Mouse (Mus musculus) spleen, postnatal 10 days (tissue): ENCODE measurements around the gene Mcts1.
A peak's percentile ranks its signal among the peaks of the same experiment; 100 is the strongest.

Experiments used
- DNase-seq, 2 experiments: peaks; one replicate each; pipeline ENCODE4 v3.0.0; 2021 to 2022; ENCODE audit warnings: low spot score in 2 of 2

Mcts1 gene

DNA sequence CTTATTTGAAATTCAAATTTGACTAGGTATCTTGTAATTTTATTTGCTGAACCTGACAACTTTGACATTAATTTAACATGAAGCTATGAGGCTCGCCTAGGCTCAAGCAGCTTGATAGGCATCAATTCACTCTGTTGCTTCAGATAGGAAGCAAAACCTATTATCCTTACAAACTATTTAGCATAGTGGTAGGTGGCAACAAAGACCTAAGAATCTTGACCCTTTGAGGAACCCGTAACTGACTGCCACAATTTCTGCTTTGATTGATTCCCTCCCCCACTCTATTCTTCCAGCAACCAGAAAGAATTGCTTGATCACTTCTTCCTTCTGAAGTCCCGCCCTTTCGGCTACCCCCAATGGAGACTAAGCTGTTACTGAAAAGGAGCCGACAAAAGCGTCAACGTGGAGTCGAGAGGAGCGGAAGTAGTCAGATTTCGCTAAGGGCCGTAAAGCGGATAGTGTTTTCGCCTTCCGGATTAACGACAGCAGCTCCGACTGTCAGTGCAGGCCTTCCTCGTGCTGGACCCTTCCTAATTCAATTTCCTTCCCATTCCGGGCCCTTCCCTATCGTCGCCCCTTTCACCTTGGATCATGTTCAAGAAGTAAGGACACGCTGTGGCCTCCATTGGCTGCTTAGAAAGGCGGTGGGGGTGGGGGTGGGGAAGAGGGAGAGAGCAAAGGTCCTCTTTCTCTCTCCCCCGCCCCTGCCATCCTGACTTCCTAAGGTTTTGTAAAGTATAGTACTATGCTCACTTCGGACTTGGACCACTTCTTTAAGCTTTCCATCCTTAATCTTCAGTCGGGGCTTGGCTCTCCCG is at the start of gene Mcts1:
Mcts1 (plus strand) TSS at position 402 of the 818 bp plus-strand sequence.
- DNase-seq: peak; percentile 27 to 66

DNA sequence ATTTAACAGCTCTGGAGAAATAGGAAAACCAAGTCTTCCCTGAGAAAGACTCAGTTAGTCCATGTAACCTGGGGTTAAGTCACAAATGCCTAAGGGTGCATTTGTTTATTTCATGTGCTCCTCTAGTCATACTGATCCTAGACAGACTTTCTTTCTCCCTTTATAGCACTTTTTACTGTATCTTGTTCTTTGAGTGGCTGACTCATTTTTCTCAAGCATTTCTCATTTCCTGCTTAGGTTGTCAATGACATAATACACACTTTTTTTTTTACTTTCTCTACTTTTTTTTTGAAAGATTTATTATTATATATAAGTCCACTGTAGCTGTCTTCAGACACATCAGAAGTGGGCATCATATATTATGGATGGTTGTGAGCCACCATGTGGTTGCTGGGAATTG is 47.1 kb upstream of the Mcts1 start:
- DNase-seq: no peak

DNA sequence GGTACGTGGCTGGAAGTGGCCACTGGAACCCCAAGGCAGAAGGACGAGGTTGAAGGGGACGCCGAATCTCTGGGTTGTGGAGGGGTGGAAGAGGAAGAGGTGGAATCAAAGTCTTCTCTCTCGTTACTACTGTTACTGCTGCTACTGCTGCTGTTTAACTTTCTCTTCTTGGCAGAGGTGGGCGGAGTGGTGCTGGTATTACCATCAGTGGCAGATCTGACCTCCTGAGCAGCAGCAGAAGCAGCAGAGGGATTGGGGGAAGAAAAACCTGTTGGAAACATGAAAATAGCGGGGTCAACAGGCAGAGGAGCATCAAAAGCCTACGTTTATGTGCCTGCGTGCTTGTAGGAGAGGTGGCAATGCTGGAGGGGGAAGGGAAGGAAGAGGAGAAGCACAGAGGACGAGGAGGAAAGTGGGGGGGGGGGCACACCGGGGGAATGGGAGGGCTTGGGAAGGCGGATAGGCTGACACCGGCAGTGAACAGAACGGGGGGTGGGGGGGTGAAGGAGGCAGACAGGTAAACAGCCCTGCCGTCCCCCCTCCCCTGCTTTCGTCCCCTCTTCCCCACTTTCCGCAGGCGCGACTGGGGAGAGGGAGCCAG is 36.3 kb upstream of the Mcts1 start:
- peak; percentile 25 to 26 for DNase-seq

DNA sequence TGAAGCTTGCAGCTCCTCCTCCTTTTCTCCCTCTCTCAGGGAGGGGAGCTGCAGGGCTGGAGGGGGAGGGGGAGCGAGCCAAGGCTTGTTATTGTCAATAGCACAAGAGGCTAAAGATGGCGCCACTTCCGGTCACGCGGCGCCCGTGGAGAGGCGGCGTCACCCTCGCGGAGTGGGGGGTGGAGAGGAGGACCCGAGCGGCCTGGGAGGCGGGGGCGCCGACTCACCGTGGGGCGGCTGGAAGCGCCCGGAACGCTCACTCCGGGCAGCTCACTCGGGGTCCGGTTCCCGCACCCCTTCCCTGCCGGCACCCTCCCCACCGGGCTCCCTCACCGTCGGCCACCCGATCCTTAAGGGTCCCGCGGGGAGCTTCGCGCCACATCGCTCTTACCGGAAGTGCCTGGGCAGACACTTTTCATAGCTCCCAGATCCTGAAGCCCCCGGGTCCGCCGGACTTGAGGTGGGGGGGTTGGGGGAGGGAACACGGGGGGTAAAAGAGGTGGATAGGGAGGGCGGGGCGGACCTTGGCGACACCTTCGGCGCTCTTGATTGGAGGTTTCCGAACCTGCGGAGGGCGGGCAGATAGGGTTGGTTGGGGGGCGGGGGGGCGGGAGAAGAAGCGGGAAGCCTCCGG is 35.7 kb upstream of the Mcts1 start:
- peak; percentile 62 to 84 for DNase-seq

GRCm38 (mm10) chrX:38565176-38565542 is 35.2 kb upstream of the Mcts1 start:
- no peak for DNase-seq

DNA sequence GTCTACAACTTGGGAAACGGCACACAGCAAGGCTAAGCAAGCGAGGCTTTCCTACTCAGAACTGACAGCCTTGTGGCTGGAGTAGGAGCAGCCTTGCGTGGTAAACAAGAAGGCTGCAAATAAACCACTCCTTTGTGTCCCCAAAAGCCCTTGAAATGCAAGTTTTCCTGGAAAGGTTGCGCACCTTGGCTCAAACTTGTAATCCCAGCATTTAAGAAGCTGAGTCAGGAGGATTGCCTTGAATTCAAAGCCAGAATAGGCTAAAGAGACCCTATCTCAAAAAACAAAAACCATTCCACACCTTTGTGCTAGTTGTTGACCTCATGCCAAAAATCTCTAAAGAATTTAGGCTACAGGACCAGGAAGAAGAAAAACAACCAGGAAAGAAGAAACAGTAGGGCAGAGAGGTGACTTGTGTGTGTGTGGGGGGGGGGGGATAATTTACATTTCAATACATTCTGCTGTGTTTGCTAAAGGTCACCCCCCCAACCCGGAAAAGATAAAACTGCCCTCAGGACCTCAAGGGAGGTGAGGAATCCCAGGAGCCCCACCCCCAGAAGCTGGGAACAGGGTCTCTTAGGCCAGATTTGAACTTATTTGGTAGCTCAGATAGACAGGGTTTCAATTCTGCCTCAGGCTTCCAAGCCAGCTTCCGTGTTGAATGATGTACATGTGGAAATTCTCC is 33.7 kb upstream of the Mcts1 start:
- DNase-seq: no peak

GRCm38 (mm10) chrX:38576078-38576477 is 24.3 kb upstream of the Mcts1 start, which contains the start of gene Cul4b:
TSS of gene Cul4b (minus strand) at chrX:38576196.
- DNase-seq: peak in 1 of 2 experiments; percentile 37

- DNase-seq: no peak
Observed at GRCm38 (mm10) chrX:38581140-38581539, 19.2 kb upstream of the Mcts1 start.

- DNase-seq: no peak
Observed at GRCm38 (mm10) chrX:38583261-38583660, 17.1 kb upstream of the Mcts1 start.

DNA sequence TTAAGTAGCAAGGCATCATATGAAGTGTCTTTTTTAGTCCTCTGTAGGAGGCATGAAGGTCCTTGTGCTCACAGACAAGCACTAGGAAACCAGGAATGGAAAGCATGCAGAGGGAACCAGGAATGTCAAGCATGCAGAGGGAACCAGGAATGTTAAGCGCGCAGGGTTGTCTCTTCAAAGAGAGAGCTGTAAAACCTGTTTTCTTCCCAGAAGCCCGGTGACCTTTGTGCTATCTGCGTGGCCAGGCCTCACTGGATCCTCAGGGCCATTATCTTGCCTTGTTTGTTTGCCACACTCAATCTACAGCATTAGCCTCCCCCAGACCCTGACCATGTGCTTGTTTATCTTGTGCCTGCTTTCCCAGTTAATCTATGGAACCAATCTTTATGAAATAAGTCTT is 10.6 kb upstream of the Mcts1 start:
- no peak for DNase-seq

- DNase-seq: no peak
Observed at GRCm38 (mm10) chrX:38591749-38592148, 8.6 kb upstream of the Mcts1 start.

DNA sequence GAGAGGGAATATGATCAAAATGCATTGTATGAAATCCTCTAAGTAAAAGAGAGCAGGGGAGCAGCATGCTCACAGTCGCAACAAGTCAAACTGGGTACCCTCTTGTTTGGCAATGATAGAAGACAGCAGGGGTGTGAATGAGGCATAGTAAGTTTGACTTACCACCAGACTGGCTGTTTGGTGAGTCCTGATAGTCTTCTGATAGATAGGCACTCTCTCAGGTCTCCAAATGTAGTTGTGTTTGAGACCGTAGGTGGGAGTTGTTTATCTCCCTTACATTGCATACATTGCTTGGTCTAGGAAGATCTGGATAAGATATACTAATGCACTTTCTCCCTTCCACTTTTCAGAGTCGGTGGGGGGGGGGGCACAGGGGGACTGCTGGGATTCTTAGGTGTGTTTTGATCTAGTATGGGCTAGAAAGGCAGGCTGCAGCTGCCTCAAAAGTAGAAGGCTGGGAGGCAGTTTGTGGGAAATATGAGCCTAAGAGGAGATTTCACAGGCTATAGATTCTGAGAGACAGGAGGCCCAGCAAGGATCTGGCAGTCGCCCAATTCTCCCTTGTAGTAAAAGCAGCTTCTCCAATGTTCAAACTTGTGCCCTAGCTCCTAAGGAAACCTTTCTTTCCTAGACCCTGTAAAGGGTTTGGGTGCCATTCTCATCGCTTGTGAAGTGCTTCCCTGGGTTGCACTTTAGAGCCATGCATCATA is 7.0 kb upstream of the Mcts1 start:
- peak in 1 of 2 experiments; percentile 14 for DNase-seq

DNA sequence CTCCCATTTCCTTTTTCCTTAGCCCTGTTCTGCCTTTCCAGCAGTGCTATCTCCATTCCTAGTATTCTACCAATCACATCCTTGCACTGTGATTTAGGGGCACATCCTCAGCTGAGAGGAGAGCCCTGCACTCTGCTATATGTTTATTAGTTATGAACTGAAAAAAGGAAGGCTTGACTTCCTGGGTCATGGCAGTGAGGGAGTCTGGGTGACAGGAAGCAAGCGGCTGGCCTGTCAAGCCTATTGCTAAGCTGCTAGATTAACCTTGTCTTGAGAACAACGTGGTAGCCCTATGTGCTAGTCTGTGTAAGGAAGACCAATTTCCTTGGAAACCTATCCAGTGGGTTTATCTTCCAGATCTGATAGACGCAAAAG is 604 bp downstream of the Mcts1 start:
- DNase-seq: peak in 1 of 2 experiments; percentile 21

- DNase-seq: peak; percentile 76 to 94
Observed at GRCm38 (mm10) chrX:38634801-38635637, 34.6 kb downstream of the Mcts1 start, which contains the start of gene C1galt1c1. TSS of gene C1galt1c1 (minus strand) at chrX:38635087.

GRCm38 (mm10) chrX:38635638-38635931 is 35.2 kb downstream of the Mcts1 start:
- DNase-seq: no peak

DNA sequence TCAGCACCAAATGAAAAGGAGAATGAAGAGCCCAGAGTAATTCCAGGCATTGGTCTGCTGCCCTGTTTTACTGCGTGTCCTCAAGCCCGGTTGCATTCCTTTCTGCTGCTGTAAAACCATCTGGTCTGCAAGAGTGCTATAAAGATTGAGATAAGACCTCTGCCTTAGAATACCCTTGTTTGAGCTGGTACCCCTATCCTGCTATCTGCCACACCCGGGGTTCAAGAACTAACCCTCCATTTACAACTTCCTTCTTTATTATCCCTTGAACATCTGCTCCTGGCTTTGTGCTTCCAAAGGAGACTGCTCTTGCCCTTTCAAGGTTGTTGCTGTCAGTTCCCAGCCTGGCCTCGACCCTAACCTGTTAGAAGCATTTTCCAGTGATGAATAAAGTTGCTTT is 41.1 kb downstream of the Mcts1 start:
- DNase-seq: no peak

GRCm38 (mm10) chrX:38642183-38642582 is 41.8 kb downstream of the Mcts1 start:
- no peak for DNase-seq

DNA sequence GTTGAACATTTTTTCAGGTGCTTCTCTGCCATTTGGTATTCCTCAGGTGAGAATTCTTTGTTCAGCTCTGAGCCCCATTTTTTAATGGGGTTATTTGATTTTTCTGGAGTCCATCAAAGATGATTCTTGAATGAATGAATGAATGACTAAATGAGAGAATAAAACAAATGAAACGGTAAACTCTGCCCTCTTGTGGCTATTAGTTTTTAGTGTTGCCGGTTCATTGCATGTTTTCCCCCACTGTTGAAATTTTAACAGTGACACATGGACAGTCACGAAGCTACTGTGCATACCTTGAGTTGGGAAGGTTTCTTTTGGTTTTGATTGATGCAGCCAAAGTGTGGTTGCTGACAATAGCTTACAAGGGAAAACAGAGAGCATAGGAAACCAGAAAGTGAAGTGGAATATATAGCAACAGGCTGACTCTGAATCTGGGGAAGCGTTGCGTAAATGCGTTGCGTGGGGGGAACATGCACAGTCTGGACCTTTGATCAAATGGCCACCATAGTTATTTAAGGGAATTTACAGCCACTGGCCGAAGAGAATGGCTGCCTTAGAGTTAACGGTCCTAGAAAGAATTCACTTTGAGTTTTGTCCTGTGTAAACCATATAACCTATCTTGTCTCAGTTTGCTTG is 50.1 kb downstream of the Mcts1 start:
- DNase-seq: no peak

DNA sequence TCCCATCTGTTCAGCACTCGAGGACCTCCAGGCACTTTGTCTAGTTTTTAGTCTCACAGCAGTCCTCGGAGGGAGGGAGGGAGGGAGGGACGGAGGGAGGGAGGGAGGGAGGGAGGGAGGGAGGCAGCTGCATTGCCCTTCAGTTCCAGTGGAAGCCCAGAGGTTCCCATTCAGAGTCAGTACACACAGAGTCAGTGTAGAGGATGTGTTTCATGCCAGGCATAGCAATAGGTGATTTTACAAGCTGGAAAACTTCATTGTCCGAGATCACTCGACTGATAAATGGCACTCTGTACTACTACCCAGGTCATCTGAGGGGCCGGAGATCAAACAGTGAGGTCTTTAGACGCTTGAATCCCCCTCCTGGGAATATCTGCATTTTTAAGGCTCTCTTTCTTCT is 50.8 kb downstream of the Mcts1 start:
- no peak for DNase-seq

DNA sequence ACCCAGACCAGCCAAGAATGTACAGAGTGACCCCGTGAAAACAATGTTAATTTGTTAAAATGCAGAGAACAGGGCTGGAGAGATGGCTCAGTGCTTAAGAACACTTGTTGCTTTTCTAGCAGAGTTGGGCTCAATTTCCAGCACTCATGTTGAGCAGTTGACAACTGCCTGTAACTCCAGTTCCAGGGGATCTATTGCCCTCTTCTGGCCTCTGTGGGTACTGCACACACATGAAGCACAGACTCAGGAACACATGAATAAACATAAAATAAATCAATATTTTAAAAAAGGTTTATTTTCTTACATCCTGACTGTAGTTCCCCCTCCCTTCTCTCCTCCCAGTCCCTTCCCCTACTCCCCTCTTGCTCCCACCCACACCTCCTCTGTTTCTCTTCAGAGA is 52.8 kb downstream of the Mcts1 start:
- peak in 1 of 2 experiments; percentile 22 for DNase-seq
